Mouse (Mus musculus) A20 (cell line): Measurements from ENCODE around the gene Gm11096.

ENCODE experiments used
- DNase-seq: peaks from one replicate; pipeline ENCODE4 v3.0.0-alpha.2; 2011; ENCODE audit warnings: low read depth, low spot score

The Gm11096 gene

GRCm38 (mm10) chr17:81480351-81481161 is 39.0 kb downstream of the Gm11096 start:
- no peak for DNase-seq

- DNase-seq = no peak
Observed at GRCm38 (mm10) chr17:81481843-81482490, 40.4 kb downstream of the Gm11096 start.

- no peak for DNase-seq
Observed at GRCm38 (mm10) chr17:81486388-81486787, 44.8 kb downstream of the Gm11096 start.
